Mouse (Mus musculus) heart, postnatal 10 days (tissue): ENCODE data around the gene Chst1. TPM values are rescaled to one million over a fixed set of nuclear protein-coding genes. Genes with fewer than 3 reads are reported as not detected.

Experiments used
- DNase-seq, 2 experiments: peaks; one replicate each; pipeline ENCODE4 v3.0.0; 2021
- intact Hi-C: fragments of 180-260 bp; cut with DNase I; formaldehyde crosslinking; loops from one replicate; pipeline ENCODE4 v1.15.1; 2025
- total RNA-seq, 2 experiments: library from RNA; stranded (reverse); gene quantifications; 2 replicates each; pipeline ENCODE4 v1.2.3; 2021

Gene Chst1
- total RNA-seq: 1 to 10 TPM; 6.1 to 6.5 TPM

DNA sequence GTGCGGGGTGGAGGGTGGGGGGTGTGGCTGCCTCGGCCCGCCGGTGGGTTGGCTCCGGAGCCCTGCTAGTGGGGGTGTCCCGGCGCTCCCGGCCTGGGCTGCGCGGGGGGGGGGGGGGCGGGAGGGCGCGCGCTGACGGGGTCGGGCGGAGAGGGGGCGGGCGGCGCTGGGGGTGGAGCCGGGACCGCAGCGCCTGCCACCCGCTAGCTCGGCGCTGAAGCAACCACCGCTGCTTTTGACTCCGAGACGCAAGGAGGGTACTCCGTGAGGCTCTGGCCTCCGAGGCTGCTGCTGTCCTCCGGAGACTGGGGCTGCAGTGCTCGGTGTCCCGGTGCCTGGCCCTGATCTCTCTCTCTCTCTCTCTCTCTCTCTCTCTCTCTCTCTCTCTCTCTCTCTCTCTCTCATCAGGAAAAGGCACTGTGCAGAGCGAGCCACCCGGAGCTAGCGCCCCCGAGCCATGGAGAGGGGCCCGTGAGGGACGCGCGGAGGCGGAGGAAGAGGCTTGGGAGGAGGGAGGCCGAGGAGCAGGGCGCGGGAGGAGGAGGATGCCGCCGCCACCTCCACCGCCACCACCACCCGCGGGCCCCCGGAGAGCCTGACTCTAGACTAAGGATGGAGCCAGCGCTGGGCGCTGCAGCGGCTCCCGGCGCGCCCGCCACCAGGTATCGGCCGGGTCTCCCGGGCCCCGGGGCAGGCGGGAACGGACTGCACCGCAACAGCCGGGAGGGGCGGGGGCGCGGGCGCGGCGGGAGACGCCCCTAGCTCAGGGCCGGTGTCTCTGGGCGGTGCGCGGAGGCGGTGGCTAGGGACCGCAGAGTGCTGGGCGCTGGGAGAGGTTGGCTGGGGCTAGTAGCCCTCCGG, at the start of gene Chst1:
Gene Chst1 (plus strand): TSS at position 221 of the 861 bp plus-strand sequence.
- intact Hi-C loops: loop anchor here (2.0 to 5.0 kb wide), 2 partner anchors 71 to 112 kb away; no protein-coding TSS in a partner anchor
- DNase-seq: peak; percentile 47 to 57

DNA sequence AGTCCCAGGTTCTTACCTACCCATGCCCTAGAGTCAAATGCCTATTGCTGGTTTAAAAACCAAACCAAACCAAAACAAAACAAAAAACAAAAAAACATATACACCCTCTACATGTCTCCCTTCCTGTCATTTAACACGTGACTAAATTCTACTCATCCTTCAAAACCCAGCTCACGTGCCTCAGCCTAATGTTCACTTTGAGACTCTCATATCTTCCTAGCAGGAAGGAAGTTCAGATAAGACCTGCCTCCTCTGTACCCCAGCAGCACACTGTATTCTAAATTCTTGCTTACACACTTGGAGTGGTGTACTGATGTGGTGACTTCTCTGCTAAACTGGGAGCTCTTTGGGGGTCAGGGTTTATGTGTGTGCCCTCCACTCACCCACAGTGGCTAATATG, 49.5 kb upstream of the Chst1 start:
- intact Hi-C loops: no loop called here
- DNase-seq: no peak

GRCm38 (mm10) chr2:92554536-92554935, 45.0 kb upstream of the Chst1 start:
- DNase-seq: no peak

GRCm38 (mm10) chr2:92562930-92563329, 36.6 kb upstream of the Chst1 start:
- intact Hi-C loops: no loop called here

More at GRCm38 (mm10) chr2:92554536-92554935, 45.0 kb upstream of the Chst1 start:
- intact Hi-C loops: no loop called here

DNA sequence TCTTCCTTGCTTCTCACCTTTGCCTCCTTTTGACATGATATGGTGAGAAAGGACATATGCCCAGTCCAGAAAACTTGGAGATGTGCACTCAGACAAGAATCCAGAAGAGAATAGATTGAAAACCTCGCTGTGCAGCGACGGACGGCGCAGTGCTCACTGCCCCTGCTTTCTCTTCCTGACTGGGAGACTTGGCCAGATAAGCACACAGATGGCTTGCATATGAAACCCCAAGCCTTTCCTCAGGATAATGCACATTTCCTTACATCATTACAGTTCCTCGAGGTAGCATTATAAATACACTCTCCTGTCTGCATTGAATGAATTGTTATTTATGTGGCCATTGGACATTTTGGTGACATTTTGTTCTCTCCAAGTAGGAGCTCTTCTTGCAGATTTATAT, 28.9 kb upstream of the Chst1 start:
- no peak for DNase-seq
- intact Hi-C loops: no loop called here

More at GRCm38 (mm10) chr2:92562930-92563329, 36.6 kb upstream of the Chst1 start:
- no peak for DNase-seq

- intact Hi-C loops: no loop called here
- no peak for DNase-seq
Observed at GRCm38 (mm10) chr2:92577824-92578223, 21.7 kb upstream of the Chst1 start.

DNA sequence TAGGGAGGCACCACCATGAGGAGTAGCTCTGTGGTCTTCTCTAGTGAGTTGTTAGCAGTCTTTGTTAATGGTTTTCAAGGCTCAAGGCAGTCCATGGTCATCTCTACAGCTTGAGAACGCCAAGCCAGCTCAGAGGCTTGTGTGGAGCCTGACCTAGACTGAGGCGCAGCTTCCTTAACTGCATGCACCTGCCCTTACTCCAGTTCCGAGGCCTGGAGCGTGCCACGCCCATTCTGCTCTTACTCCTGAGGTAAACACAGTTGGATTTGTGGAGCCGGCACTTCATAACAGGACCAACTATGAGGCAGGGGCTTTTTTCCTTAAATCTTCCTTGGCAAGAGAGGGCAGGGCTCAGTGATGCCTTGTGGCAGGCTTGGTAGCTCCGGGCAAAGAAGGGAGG, 18.2 kb upstream of the Chst1 start:
- intact Hi-C loops: no loop called here

DNA sequence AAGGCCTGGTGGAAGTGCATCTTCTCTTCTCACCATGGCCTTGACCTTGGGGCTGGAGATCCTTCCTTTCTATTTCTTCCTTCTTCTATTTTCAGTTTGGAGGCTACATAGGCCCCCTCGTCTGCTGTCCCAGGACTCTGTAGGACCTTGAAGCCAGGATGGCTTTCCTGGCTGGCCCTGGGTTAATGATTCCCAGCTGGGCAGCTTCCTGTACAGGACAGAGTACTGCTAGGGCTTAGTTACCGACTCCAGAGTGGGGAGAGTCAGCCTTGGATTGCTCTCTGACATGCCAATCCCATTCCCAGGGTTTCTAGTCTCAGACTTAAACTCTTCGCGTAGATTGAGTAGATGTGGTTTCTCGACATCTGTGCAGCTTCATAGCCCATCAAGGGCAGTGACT, 16.9 kb upstream of the Chst1 start:
- intact Hi-C loops: no loop called here

More for the DNA sequence above, 18.2 kb upstream of the Chst1 start:
- DNase-seq: no peak

GRCm38 (mm10) chr2:92587806-92588205, 11.7 kb upstream of the Chst1 start:
- DNase-seq: no peak
- intact Hi-C loops: no loop called here

More for the DNA sequence above, 16.9 kb upstream of the Chst1 start:
- DNase-seq: no peak

- peak; percentile 43 to 48 for DNase-seq
- intact Hi-C loops: no loop called here
Observed at GRCm38 (mm10) chr2:92594929-92595730, 4.4 kb upstream of the Chst1 start.

- DNase-seq: peak in 1 of 2 experiments; percentile 25
- intact Hi-C loops: no loop called here
Observed at GRCm38 (mm10) chr2:92597291-92597690, 2.2 kb upstream of the Chst1 start.

DNA sequence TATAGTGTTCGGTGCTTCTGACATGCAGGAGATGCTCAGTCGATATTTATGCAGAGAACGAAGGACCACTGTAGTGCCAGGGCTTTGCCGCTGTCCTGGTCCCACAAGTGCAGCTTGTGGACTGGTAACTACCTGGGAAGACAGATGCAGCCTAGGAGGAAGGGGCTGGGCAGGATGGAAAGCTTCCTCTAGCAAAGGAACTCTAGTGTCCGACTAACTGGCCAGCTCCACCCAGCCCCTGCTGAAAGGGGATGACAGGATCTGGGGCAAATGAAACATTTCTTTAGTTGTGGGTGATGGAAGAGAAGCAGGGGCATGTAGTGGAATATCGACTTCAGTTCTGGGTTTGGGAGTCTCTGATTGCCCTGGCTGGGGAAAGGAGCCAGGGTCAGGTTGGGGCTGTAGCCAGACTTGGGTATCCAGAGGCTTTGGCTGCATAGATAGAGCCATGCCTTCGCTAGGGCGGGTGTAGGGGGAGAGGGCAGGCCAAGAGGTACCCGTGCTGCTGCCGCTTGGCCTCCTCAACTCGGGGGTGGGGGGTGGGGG, 493 bp upstream of the Chst1 start:
- peak in 1 of 2 experiments; percentile 32 for DNase-seq
- intact Hi-C loops: loop anchor here (2.0 kb wide), 1 partner anchor 70 kb away; no protein-coding TSS in a partner anchor

GRCm38 (mm10) chr2:92600348-92600670, 802 bp downstream of the Chst1 start:
- no peak for DNase-seq
- intact Hi-C loops: loop anchor here (5.0 kb wide), 1 partner anchor 113 kb away; no protein-coding TSS in a partner anchor

DNA sequence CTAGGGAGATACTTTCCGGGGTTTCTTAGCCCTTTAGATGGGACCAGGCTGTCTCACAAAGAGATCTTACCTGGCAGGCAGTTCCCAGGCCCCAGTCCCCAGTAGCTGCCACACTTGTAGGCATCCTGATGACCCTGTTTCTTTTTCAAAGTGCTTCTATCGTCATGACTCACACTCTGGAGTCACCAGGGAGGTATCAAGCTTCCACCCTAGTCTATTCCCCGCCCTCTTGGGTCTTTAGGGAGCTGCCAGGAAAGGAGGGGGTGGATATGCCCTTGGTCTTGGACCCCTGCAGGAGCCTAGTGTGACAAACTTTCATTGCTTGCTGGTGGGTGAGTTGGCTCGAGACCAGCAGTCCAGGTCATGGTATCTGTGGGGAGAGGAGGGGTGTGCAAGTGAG, 1.7 kb downstream of the Chst1 start:
- intact Hi-C loops: loop anchor here (5.0 kb wide), 1 partner anchor 114 kb away; no protein-coding TSS in a partner anchor
- DNase-seq: no peak

- no peak for DNase-seq
- intact Hi-C loops: loop anchor here (5.0 kb wide), 1 partner anchor 115 kb away; no protein-coding TSS in a partner anchor
Observed at GRCm38 (mm10) chr2:92602073-92602472, 2.6 kb downstream of the Chst1 start.

DNA sequence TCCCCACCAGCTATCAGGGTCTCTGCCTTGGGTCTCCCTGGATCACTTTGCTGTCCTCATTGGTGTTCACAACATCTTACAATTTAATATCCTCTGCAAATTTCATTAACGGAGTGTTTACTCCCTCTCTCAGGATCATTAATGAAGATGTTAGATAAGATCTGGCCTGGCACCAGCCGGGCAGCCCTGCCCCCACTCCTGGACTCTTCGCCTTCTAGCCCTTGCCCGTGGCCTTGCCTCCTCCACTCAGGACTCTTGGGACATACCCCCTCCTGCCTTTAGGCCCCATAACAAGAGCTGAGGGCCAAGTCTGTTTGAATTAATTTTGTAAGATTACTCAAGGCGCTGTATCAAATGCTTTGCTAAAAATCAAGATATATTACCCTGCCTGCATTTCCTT, 4.1 kb downstream of the Chst1 start:
- DNase-seq: no peak
- intact Hi-C loops: loop anchor here (5.0 kb wide), 1 partner anchor 116 kb away; no protein-coding TSS in a partner anchor

GRCm38 (mm10) chr2:92604565-92604964, 5.1 kb downstream of the Chst1 start:
- intact Hi-C loops: loop anchor here (5.0 kb wide), 1 partner anchor 117 kb away; no protein-coding TSS in a partner anchor

GRCm38 (mm10) chr2:92605995-92606394, 6.5 kb downstream of the Chst1 start:
- peak; percentile 42 to 45 for DNase-seq
- intact Hi-C loops: no loop called here

More at GRCm38 (mm10) chr2:92604565-92604964, 5.1 kb downstream of the Chst1 start:
- DNase-seq: no peak

- DNase-seq: no peak
- intact Hi-C loops: no loop called here
Observed at GRCm38 (mm10) chr2:92607153-92607552, 7.6 kb downstream of the Chst1 start.

DNA sequence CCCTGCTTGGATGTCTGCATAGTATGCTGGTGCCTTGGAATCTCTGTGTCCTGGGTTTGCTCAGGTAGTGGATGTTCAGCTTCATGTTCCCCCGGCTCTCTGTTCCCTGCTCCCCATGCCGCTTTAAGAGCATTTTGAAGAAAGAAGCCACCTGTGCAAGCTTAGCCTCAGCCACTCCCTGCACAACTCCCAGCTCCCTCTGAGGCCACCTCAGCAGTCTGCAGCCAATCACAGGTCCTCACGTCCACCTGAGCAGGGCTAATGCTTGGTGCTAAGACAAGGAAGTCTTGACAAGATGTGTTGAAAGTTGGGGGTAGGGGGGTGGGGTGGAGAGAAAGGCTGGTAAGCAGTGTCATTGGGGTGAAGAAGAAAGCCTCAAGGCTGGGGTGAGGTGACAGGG, 8.1 kb downstream of the Chst1 start:
- intact Hi-C loops: no loop called here
- DNase-seq: no peak
